Mouse (Mus musculus): Measurements from ENCODE around the gene Ckb.

The Ckb gene

DNA sequence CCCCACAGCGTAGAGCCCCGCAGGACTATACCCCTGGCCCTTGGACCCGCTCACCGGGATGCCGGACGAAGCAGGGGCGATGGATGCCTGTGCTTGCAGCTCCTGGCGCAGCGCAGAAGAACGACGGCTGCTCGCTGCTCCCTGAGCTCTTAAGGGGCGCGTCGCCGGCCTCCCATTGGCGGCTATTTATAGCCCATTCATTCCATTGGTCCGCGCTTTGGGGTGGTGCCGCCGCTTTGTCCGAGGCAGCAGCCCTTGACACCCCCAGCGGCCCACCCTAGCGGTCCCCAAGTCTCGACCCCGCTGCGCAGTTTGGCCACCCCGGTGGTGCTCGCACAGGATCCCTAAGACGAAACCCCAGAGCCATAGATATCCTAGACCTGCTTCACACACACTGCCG is at the start of gene Ckb:
Gene Ckb (minus strand): TSS at position 163 of the 400 bp plus-strand sequence.
- DNase-seq (ENCODE audit: low read depth, low spot score), result peak; percentile 93

DNA sequence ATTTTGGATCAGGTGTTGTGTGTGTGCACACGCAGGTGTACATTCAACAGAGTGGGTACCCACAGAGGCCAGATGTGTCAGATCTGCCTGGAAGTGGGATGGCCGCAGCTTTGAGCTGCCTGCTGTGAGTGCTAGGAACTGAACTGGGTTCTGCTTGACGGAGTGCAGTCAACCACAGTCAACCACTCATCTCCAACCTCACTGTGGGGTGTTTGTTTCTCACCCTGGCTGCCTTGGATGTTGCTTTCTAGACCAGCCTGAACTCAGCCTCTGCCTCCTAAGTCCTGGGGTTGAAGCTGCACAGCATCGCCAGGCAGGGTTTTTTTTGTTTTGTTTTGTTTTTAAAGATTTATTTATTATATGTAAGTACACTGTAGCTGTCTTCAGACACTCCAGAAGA is 48.1 kb upstream of the Ckb start:
- DNase-seq (ENCODE audit: low read depth, low spot score), result peak; percentile 59

DNA sequence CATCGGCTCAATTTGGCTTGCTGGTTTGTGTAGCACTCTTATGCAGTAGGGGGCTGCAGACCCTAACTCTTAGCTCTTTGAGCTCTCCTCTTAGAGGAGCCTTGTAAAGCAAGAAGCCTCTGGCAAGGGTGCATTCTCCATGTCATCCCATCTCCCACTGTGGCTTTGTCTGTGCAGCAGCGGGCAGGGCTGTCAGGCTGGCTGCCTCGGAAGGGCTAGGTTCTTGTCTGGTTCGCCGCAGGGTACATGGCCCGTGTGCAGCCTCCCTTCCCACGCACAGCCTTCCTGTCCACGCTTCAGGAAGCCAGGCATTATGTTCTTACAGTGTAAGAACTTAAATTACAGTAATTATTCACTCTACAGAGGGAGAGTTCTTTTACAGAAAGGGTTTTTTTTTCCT is 46.5 kb upstream of the Ckb start:
- DNase-seq (ENCODE audit: low read depth, low spot score), result no peak

DNA sequence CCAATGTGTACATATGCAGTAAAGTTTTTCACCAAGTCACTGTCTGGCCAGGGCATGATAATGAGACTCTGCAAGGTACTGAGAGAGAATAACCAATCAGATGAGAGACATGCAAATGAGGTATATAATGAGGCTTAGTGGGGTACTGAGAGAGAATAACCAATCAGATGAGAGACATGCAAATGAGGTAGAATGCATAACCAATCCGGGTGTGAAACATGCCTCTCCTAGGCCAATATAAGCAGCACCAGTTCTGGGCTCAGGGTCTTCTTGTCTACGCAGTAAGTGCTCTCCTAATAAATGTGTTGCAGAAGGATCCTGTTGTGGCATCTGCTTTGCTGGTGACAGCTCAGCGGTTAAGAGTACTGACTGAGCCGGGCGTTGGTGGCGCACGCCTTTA is 44.4 kb upstream of the Ckb start:
- DNase-seq (ENCODE audit: low read depth, low spot score), result peak; percentile 78

DNA sequence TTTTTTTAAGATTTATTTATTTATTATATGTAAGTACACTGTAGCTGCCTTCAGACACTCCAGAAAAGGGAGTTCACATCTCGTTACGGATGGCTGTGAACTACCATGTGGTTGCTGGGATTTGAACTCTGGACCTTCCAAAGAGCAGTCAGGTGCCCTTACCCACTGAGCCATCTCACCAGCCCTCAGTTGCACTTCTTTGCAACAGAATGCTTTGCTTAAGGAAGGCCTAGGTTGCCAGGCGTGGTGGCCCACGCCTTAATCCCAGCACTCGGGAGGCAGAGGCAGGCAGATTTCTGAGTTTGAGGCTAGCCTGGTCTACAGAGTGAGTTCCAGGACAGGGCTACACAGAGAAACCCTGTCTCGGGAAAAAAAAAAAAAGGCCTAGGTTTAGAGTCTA is 41.7 kb upstream of the Ckb start:
- peak; percentile 21 for DNase-seq (ENCODE audit: low read depth, low spot score)

DNA sequence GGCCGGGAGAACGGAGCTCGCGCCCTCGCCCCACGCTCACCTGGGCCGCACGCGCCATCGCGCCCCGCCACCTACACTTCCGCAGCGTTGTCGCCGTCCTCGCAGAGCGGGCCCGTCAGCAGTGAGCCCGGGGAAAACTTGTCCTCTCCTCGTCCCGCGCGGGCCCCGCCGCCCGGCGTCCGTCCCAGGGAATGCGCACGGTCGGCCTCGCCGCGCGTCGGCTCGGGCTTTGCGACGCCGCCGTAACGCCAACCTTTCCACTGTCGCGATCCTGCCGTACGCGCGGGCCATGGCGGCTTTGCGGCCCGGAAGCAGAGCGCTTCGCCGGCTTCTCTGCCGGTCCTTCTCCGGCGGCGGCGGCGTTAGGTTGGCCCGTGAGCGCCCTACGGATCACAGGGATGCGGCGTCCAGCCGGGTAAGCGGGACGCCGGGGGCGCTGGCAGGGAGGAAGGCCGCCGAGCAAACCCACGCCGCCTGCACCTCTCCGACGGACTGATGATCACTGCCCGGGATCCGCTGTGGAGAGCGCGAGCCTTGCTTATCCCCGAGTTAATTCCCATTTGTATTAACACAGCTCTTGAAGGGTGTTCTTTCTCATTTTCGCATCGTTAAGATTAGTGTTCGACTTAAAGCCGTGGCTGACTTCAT is 41.0 kb upstream of the Ckb start, which contains the start of the genes Bag5 and Apopt1:
Gene Bag5 (minus strand): TSS at position 254 of the 648 bp plus-strand sequence.
Gene Apopt1 (plus strand): TSS at position 258 of the 648 bp plus-strand sequence.
- peak; percentile 84 for DNase-seq (ENCODE audit: low read depth, low spot score)

DNA sequence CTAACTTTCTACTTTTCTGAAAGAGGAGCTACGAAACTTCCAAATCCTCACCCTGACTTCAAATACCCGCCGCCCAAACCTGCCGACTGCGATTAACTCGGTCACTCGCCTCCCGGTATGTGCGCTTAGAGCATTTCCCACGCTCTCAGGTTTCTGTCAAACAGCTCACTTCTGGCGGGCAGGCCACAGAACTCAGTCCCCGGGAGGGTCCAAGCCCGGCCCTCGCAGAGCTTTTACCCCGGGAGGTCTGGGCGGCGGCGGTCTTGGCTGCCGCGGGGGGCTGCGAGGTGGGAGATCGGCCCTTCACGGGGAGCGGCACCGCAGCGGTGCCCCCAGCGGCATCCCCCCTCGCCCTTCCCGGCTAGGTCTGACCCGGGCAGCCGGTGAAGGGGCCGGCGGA is 40.3 kb upstream of the Ckb start:
- peak; percentile 76 for DNase-seq (ENCODE audit: low read depth, low spot score)

DNA sequence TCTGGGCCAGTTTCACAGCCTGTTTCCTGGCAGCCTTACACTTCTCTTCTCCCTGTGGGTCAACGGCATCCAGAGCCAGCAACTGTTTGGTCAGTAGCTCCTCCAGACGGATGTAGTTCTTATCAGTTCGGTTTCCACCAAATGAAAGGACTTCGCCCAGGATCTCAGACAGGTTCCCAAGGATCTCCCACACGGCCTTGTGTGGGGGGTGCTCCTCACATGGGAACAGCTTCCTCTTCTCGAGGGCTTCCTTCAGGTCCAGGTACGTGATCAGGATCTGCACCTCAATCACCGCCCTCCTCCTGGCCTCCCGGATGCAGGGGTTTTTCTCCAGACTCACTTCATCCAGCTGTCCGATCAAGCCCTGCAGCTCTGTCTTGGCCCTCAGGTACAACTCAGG is 38.0 kb upstream of the Ckb start:
- DNase-seq (ENCODE audit: low read depth, low spot score), result no peak

DNA sequence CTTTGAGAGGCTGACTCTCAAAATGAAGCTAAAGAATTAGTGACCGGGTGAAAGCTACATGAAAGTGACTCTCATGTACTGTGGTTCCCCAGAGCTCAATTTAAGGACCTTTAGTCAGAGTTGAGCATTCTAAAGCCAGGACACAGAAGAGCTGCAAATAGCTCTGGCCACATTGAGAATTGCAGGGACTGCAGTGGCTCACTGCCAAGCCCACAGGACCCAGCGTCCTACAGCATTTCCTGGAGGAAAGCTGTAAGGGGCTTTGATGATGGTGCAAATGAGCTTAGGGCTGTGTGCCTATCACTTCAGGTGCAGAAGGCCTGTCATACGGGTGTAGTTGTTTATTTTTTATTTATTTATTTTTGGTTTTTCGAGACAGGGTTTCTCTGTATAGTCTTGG is 36.0 kb upstream of the Ckb start:
- no peak for DNase-seq (ENCODE audit: low read depth, low spot score)

DNA sequence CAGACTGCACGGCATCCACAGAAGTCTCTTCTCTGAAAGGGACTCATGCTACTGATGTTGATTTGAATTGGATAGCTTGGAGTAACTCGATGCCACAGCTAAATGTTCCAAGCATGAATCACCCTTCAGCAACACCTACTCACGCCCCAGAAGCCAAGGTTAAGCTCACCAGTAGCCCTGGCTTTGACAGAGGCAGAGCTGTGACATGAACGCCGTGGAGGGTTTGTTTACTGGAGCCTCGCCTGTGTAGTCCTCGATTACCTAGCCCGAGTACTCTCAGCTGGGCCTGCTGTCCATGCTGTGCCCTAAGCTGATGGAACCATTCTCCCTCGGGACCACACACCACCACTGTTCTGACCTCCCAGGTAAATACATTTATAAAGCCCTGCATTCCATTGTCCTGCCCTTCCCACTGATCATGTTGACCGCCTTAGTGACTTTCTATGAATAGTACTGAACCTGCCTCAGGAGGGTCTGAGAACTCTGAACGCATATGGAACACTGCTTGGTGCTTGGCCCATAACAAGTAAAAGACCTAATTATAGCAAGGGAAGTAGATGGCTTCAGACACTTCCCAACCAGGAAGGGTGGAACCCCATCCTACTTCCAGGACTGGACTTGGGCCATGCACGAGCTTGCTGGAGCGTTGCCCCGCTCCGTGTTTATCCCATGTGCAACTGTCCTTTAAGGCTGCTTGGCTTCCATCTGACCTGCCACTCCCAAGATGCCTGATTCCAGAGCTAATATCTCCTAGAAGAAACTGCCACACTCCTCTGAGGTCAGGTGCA is 33.2 kb upstream of the Ckb start:
- DNase-seq (ENCODE audit: low read depth, low spot score), result no peak

DNA sequence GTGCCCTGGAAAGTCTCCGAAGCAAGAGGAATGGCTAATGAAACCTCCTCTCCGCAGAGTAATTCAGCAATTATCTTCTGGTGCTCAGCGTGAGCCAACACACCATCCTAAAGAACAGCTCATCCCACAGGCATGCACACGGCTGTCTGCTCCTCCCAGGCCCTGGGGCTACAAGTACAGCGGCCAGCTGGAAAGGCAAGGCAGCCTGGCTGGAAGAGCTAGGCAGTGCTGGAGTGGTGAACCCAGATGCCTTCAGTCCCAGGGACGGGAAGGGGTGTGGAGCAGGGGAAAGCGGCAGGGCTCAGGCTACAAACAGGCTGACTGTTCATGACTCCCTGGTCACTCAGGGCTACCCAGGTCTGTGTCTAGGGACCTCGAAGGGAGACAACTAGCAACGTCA is 32.5 kb upstream of the Ckb start:
- DNase-seq (ENCODE audit: low read depth, low spot score), result peak; percentile 61

DNA sequence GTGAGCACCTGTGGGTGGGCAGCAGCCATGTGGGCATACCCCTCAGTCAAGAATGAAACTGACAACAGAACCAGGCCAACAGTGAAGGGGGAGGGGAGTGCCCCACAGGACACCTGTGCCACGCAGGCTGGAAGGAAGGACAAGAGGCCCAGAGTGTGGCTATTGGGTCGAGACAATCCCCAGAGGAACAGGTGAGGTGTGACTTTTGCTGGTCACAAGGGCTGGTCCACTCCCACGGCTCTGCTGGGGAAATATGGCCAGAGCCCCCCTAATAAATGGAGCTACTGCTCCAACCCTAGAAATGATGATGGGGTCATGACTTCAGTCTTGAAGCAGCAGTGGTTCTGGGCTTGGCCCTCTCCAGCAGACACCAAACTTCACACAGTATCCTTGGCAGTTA is 31.2 kb upstream of the Ckb start:
- no peak for DNase-seq (ENCODE audit: low read depth, low spot score)

DNA sequence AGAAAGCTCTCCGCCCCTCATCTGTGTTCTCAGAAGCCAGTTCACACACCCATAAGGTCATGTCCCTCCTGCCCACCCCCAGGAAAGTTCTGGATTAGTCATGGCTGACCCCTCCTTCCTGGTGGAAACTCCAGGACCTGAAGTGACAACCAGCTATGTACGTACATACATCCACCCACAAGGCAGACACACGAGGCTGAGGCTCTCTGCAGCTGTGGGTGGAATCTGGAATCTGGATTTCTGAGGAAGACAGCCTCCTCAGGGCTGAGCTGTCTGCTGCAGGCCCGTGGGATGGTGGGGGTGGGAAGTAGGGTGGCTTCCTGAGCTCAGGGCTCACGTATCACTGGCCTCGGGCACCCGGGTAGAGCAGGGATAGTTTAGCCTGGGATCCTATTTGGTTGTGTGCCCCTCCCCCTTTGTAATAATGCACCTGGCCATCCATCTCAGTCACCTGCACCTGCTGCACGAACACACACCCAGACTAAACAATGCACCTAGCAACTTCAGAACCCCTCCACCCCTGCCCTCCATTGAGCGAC is 28.9 kb upstream of the Ckb start:
- DNase-seq (ENCODE audit: low read depth, low spot score), result no peak

DNA sequence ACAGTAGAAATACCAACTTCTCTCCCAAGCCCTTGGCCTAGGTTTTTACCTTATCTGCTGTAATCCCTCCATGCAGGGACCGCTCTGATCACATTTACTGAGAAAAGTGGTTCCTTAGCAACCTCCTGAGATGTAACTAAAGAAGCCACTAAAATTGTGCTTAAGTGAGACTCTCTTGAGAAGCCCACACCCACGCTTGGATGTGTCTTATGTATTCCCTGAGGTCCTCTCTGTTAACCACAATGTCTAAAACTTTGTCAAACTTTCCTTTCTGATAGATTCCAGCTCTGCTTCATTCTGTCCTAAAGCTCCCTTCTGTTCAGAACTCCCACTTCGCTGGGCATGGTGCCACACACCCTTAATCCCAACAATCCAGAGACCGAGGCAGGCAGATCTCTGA is 27.4 kb upstream of the Ckb start:
- no peak for DNase-seq (ENCODE audit: low read depth, low spot score)

DNA sequence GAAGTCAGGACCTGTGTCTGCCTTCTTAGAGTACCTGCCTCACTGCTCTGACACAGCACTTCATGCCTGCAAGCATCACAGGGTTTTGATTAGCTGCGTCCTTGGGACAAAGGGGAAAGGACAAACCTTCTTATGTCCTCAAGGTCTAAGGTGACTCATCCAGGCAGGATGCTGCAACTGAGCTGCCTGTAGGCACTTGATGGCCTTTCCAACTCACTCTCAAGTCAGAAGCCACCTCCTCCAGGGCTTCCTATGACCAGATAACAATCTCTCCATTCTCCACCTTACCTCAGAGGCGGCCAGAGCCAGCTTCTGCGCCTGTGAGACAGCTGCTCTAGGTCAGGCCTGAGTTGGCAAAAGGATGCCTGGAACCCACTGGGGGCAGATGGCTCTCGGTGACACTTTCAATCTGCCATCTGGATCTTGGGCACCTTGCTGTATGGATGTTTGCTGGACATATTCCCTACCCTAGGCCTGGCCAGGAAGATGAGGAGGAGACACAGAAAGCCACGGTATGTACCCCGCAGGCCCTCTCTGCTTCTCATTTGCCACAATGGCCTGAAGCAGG is 26.3 kb upstream of the Ckb start:
- DNase-seq (ENCODE audit: low read depth, low spot score), result no peak

DNA sequence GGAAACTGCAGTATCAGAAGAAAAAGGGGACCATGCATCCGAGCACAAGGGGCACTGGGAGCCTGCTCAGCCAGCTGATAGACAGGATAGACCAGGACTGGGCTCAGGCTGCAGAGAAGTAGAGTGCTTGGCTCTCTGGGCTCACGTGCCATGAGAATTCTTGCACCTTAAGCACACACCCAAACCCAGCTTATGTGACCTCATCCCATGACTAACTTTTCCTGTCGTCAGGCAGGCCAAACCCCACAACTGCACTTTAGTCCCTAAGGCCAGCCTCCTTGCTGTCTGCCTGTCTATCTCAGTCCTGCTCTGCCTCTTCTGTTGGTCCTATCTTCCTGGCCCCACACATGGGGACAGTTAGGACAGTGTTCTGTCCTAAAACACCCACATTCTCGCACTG is 25.6 kb upstream of the Ckb start:
- DNase-seq (ENCODE audit: low read depth, low spot score), result no peak

DNA sequence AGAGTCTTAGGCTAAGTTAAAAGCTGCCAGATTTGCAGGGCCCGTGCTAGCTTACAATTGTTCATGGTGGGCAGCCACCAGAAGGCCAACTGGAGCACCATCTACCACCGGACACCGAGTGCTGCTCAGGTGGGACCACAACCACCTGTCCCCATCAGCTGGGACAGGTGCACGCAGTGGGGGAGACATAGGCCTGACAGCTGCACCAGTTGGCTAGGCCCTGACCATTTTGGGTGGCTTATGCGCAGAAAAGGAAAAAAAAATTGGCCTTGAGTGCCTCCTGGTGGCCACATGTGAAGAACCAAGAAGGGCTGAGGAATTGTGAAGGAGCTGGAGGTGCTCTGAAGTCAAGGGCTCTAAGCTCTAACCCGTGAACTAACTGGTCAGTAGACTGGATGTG is 24.1 kb upstream of the Ckb start:
- peak; percentile 86 for DNase-seq (ENCODE audit: low read depth, low spot score)

DNA sequence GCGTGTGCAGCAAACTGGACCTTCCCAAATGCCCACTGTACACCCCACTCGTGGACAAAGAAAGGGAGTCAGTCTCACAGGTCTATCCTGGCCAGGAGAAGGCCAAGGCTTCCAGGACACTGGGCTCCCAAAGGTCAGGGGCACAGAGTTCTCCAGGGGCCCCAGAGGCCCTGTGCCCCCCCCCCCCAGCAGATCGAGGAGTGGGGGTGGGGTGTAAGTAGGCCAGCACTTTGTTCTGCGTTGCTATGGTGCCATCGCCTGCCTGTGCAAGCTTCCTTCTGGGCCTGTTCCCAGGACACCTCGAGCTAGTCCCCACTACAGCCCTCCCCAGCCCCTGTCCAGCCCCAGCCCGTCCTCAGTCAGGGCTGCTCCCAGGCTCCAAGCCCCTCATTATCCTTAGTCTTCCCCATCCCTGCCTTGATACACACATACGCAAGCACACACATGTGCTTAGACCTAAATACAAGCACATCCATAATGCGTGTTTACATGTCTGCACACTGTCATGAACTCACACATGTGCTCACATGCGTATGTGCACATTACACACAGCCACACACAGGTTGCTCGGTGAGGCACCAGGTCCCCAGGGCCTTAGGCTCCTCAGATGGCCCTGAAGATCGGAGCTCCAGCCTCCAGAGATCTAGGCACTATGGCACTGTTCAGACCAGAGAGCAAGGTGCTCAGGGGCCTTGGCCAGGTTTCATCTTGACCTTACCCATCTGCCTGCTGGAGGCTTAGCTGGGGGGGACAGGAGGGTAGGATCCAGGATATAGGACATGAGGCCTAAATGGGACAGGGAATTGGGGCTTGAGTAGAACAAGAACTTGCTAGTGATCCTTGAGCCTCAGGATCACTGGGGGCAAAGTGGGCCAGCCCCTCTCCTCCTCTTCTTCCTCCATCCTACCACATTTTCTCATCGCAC is 23.0 kb upstream of the Ckb start:
- DNase-seq (ENCODE audit: low read depth, low spot score), result no peak

DNA sequence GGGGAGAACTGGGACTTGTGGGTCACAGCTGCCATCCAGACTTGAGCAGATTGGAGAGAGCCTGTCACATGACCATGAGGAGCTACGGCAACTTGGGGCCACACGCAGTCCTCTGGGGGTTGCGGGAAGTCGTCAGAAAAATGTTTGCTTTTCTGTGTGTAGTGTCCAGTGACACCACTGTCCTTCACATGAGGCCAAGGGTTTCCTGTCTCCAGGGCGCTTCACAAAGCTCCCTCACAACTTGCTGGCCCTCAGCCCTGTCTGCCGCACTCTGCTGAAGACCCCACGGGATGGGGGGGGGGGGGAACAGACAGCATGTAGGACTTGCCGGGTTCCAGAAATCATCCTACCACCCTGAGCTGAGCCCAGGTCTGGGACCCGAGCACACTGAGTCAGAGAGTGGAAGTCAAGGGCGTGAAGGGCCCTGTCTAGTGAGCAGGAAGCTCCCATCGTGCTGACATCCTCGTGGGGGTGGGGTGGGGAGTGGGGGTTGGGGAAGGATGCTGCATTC is 22.2 kb upstream of the Ckb start:
- no peak for DNase-seq (ENCODE audit: low read depth, low spot score)

DNA sequence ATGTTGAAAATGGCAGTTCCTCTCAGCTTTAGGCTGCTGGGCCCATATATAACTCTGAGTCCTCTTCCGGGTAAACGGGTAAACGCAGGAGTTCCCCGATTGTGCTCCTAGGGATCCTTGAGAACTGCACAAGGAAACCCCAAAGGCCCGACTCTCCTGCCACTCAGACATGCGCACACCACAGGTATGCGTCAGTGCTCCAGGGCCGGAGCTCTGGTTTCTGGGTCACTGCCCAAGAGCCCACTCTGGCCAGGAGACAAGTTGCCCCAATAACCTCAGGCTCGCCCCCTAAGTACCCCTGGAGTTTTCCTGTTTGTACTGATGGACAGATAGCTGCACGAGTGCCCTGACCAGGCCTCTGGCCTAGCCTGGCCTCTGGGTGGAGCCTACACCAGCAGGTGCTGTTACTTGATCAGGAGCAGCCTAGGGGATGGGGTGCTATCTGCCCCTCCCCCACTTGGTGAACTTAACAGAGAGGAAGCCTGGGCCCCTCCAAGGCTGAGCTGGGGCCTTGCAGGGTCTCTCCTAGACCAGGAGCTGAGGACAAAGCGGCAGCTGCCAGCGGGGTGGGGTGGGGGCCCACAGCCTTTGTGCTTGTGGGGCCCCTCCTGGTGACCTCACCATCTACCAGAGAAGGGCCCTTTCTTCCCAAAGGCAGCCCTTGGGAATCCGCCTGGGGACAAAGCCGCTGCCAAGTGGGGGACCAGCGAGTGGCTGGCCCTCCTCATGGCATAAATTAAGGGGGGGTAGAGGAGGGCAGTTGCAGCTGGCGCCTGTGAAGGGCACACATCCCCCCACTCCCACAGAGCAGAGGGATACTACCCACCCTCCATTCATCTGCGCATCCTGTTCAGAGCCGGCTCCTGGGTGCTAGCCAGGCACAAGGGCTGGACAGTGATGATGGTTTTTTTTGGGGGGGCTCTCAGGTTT is 21.5 kb upstream of the Ckb start:
- DNase-seq (ENCODE audit: low read depth, low spot score), result no peak
